Mouse (Mus musculus): Measurements from ENCODE around the gene Nuak1. TPM values are rescaled to one million over a fixed set of nuclear protein-coding genes. Genes with fewer than 3 reads are reported as not detected.

Nuak1 gene
- polyA plus RNA-seq, 1 experiment from 2014 or later, result 3.4 TPM

- peaks cover 2% of the 10 kb centered on the region for H3K4me1 ChIP-seq
- no peak overlapping the region for H3K4me3 ChIP-seq (replicated peaks)
- H3K27me3 ChIP-seq, result no peaks in the 10 kb centered on the region
- H3K9ac ChIP-seq, result no peak overlapping the region
- H3K4me2 ChIP-seq (replicated peaks), result no peak overlapping the region
- no peak for ATAC-seq (ENCODE audit: insufficient number of reproducible peaks, low FRiP score, low TSS enrichment, low read depth)
- H3K9me3 ChIP-seq (replicated peaks), result no peaks in the 10 kb centered on the region
- 95% methylated on average over 11 of the region's 11 CpGs for WGBS
- no peak overlapping the region for H3K27ac ChIP-seq (replicated peaks)
- peaks cover 24% of the 10 kb centered on the region for H3K36me3 ChIP-seq
Measured at GRCm38 (mm10) chr10:84377956-84378355, 62.4 kb downstream of the Nuak1 start.

GRCm38 (mm10) chr10:84376346-84376745 lies 64.1 kb downstream of the Nuak1 start:
- no peak overlapping the region for H3K4me2 ChIP-seq (replicated peaks)
- H3K4me1 ChIP-seq, result peaks cover 13% of the 10 kb centered on the region
- 80% methylated on average over 5 of the region's 5 CpGs for WGBS
- ATAC-seq (ENCODE audit: insufficient number of reproducible peaks, low FRiP score, low TSS enrichment, low read depth), result no peak
- peaks cover 24% of the 10 kb centered on the region for H3K36me3 ChIP-seq
- no peak overlapping the region for H3K4me3 ChIP-seq (replicated peaks)
- H3K27ac ChIP-seq (replicated peaks), result no peak overlapping the region
- H3K9ac ChIP-seq, result no peak overlapping the region
- no peaks in the 10 kb centered on the region for H3K27me3 ChIP-seq
- H3K9me3 ChIP-seq (replicated peaks), result no peaks in the 10 kb centered on the region

- Histone ChIP-seq H3K9me3 (replicated peaks) (no peaks in the 10 kb centered on the region), H3K4me1 (peaks cover 13% of the 10 kb centered on the region), H3K9ac (no peak overlapping the region), H3K4me3 (replicated peaks) (no peak overlapping the region), H3K36me3 (peaks cover 24% of the 10 kb centered on the region), H3K4me2 (replicated peaks) (no peak overlapping the region), H3K27ac (replicated peaks) (no peak overlapping the region), H3K27me3 (no peaks in the 10 kb centered on the region)
- ATAC-seq (ENCODE audit: insufficient number of reproducible peaks, low FRiP score, low TSS enrichment, low read depth), result no peak
- 94% methylated on average over 18 of the region's 18 CpGs for WGBS
Measured at GRCm38 (mm10) chr10:84374996-84375395, 65.4 kb downstream of the Nuak1 start.

- H3K36me3 ChIP-seq, result peaks cover 24% of the 10 kb centered on the region
- H3K4me3 ChIP-seq (replicated peaks), result no peak overlapping the region
- no peaks in the 10 kb centered on the region for H3K27me3 ChIP-seq
- 75% methylated on average over 2 of the region's 2 CpGs for WGBS
- ATAC-seq (ENCODE audit: insufficient number of reproducible peaks, low FRiP score, low TSS enrichment, low read depth), result no peak
- no peak overlapping the region for H3K9ac ChIP-seq
- no peaks in the 10 kb centered on the region for H3K9me3 ChIP-seq (replicated peaks)
- no peak overlapping the region for H3K27ac ChIP-seq (replicated peaks)
- no peak overlapping the region for H3K4me2 ChIP-seq (replicated peaks)
- peaks cover 13% of the 10 kb centered on the region for H3K4me1 ChIP-seq
Measured at GRCm38 (mm10) chr10:84373476-84373875, 66.9 kb downstream of the Nuak1 start.

- peaks cover 24% of the 10 kb centered on the region for H3K36me3 ChIP-seq
- H3K4me2 ChIP-seq (replicated peaks), result no peak overlapping the region
- no peaks in the 10 kb centered on the region for H3K27me3 ChIP-seq
- peak overlapping the region; percentile 28; the same call in 1 of the 2 replicates for H3K27ac ChIP-seq (replicated peaks)
- H3K4me3 ChIP-seq (replicated peaks), result no peak overlapping the region
- H3K9ac ChIP-seq, result no peak overlapping the region
- no peaks in the 10 kb centered on the region for H3K9me3 ChIP-seq (replicated peaks)
- no peak; the same call in 1 of the 2 replicates for ATAC-seq (ENCODE audit: insufficient number of reproducible peaks, low FRiP score, low TSS enrichment, low read depth)
- H3K4me1 ChIP-seq, result peaks cover 13% of the 10 kb centered on the region
- WGBS, result 55% methylated on average over 18 of the region's 18 CpGs
Measured at GRCm38 (mm10) chr10:84372161-84373095, 68.0 kb downstream of the Nuak1 start.

GRCm38 (mm10) chr10:84371681-84372160 lies 68.7 kb downstream of the Nuak1 start:
- H3K9me3 ChIP-seq (replicated peaks), result no peaks in the 10 kb centered on the region
- 44% methylated on average over 10 of the region's 10 CpGs for WGBS
- no peak overlapping the region for H3K9ac ChIP-seq
- no peak overlapping the region for H3K4me3 ChIP-seq (replicated peaks)
- H3K4me1 ChIP-seq, result peaks cover 18% of the 10 kb centered on the region
- H3K27me3 ChIP-seq, result no peaks in the 10 kb centered on the region
- H3K4me2 ChIP-seq (replicated peaks), result no peak overlapping the region
- peak overlapping the region; percentile 28; the same call in 1 of the 2 replicates for H3K27ac ChIP-seq (replicated peaks)
- peaks cover 24% of the 10 kb centered on the region for H3K36me3 ChIP-seq
- ATAC-seq (ENCODE audit: insufficient number of reproducible peaks, low FRiP score, low TSS enrichment, low read depth), result no peak

- WGBS, result 57% methylated on average over 4 of the region's 4 CpGs
- Histone ChIP-seq H3K27ac (replicated peaks) (no peak overlapping the region), H3K36me3 (peaks cover 23% of the 10 kb centered on the region), H3K27me3 (no peaks in the 10 kb centered on the region), H3K4me2 (replicated peaks) (no peak overlapping the region), H3K4me3 (replicated peaks) (no peak overlapping the region), H3K9me3 (replicated peaks) (no peaks in the 10 kb centered on the region), H3K9ac (no peak overlapping the region), H3K4me1 (peaks cover 22% of the 10 kb centered on the region)
- no peak for ATAC-seq (ENCODE audit: insufficient number of reproducible peaks, low FRiP score, low TSS enrichment, low read depth)
Measured at GRCm38 (mm10) chr10:84371230-84371629, 69.2 kb downstream of the Nuak1 start.

GRCm38 (mm10) chr10:84369646-84370314 lies 70.6 kb downstream of the Nuak1 start:
- ATAC-seq (ENCODE audit: insufficient number of reproducible peaks, low FRiP score, low TSS enrichment, low read depth), result no peak
- Histone ChIP-seq H3K27me3 (no peaks in the 10 kb centered on the region), H3K4me2 (replicated peaks) (no peak overlapping the region), H3K4me1 (peaks cover 32% of the 10 kb centered on the region), H3K4me3 (replicated peaks) (no peak overlapping the region), H3K9ac (no peak overlapping the region), H3K27ac (replicated peaks) (no peak overlapping the region), H3K9me3 (replicated peaks) (no peaks in the 10 kb centered on the region), H3K36me3 (peaks cover 17% of the 10 kb centered on the region)
- WGBS, result 90% methylated on average over 11 of the region's 11 CpGs

- WGBS, result 90% methylated on average over 3 of the region's 3 CpGs
- H3K9me3 ChIP-seq (replicated peaks), result no peaks in the 10 kb centered on the region
- no peak overlapping the region for H3K27ac ChIP-seq (replicated peaks)
- H3K9ac ChIP-seq, result no peak overlapping the region
- 0 out of 2 replicates have a peak, but pooled peaks cover under 1% of the 10 kb centered on the region for H3K36me3 ChIP-seq
- no peaks in the 10 kb centered on the region for H3K27me3 ChIP-seq
- peaks cover 32% of the 10 kb centered on the region for H3K4me1 ChIP-seq
- no peak for ATAC-seq (ENCODE audit: insufficient number of reproducible peaks, low FRiP score, low TSS enrichment, low read depth)
- no peak overlapping the region for H3K4me3 ChIP-seq (replicated peaks)
- no peak overlapping the region for H3K4me2 ChIP-seq (replicated peaks)
Measured at GRCm38 (mm10) chr10:84368185-84368584, 72.2 kb downstream of the Nuak1 start.

- H3K9ac ChIP-seq, result no peak overlapping the region
- H3K36me3 ChIP-seq, result no peaks in the 10 kb centered on the region
- no peaks in the 10 kb centered on the region for H3K27me3 ChIP-seq
- peaks cover 19% of the 10 kb centered on the region; the same call in 1 of the 2 replicates for H3K4me1 ChIP-seq
- no peak overlapping the region for H3K27ac ChIP-seq (replicated peaks)
- H3K4me3 ChIP-seq (replicated peaks), result no peak overlapping the region
- peak; percentile 57; the same call in 1 of the 2 replicates for ATAC-seq (ENCODE audit: insufficient number of reproducible peaks, low FRiP score, low TSS enrichment, low read depth)
- no peak overlapping the region for H3K4me2 ChIP-seq (replicated peaks)
- H3K9me3 ChIP-seq (replicated peaks), result no peaks in the 10 kb centered on the region
- WGBS, result 34% methylated on average over 7 of the region's 7 CpGs
Measured at GRCm38 (mm10) chr10:84365166-84365865, 75.1 kb downstream of the Nuak1 start.

- no peak overlapping the region for H3K4me2 ChIP-seq (replicated peaks)
- no peaks in the 10 kb centered on the region for H3K9me3 ChIP-seq (replicated peaks)
- H3K4me3 ChIP-seq (replicated peaks), result no peak overlapping the region
- H3K36me3 ChIP-seq, result no peaks in the 10 kb centered on the region
- no peak overlapping the region for H3K9ac ChIP-seq
- no peaks in the 10 kb centered on the region for H3K27me3 ChIP-seq
- no peak for ATAC-seq (ENCODE audit: insufficient number of reproducible peaks, low FRiP score, low TSS enrichment, low read depth)
- WGBS, result 72% methylated on average over 7 of the region's 7 CpGs
- H3K27ac ChIP-seq (replicated peaks), result no peak overlapping the region
- peaks cover 19% of the 10 kb centered on the region; the same call in 1 of the 2 replicates for H3K4me1 ChIP-seq
Measured at GRCm38 (mm10) chr10:84363833-84364232, 76.6 kb downstream of the Nuak1 start.
